ENCODE assay signal across 15 mouse cellular contexts in the genomic region with DNA sequence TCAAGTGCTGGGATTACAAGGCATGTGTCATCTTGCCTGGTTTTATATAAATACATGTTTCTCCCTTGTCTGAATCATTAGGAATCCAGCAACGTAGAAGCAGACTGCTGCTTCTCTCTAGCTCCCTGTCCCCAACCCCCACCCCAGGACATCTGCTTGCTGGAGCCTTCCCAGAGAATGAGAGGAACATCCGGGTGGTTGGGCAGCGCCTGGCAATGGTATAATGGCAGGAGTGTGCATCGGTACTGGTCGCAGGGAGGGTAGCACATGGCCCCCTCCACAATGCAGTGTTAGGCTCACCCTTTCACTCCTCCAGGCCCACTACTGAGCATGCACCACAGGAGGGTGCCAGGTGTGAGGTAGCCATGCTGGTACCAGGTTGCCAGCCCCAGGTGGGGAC.
DNase-seq lines count a peak whose midpoint lies in the region; ATAC-seq and TF ChIP-seq lines count a peak whose summit lies in the region.
"Had no signal": no experiment of that assay in that cellular context is flagged by ENCODE, and none has a peak within 500 bp of the region (broad histone marks: within the 10 kb centered on the region; RNA-seq: fewer than 3 reads in every experiment).

No protein-coding gene starts in this region.

- no peak for TF ChIP-seq EP300 in heart, adult 2 months (IDR thresholded peaks at IDR 0.05; ENCODE audit: insufficient read depth, low read depth, low read length)

- no peak for TF ChIP-seq CTCF in layer of hippocampus, adult 2 months (conservative IDR thresholded peaks at IDR 0.05)
- no peak for TF ChIP-seq CTCF in heart, adult 2 months (IDR thresholded peaks at IDR 0.05)

- peak; percentile 38 for DNase-seq in adrenal gland, postnatal 14 days
- DNase-seq in adrenal gland, adult 8-10 months: no peak
- DNase-seq in layer of hippocampus, adult 2 months (ENCODE audit: low spot score in 2 of 2): peak; percentile 56 to 61
- DNase-seq in right cerebral cortex, postnatal 14 days: peak; percentile 55
- no peak for DNase-seq in heart, adult 2 months
- no peak for DNase-seq in urinary bladder, adult 18-20 months (ENCODE audit: low spot score in 2 of 2)
- DNase-seq: B cell, adult 2 months; cerebellum, postnatal 36 days; kidney, postnatal 10 days; spleen, adult 18-20 months; thymus, postnatal 36 days had no signal

- intact Hi-C loops in heart, adult 2 months (cut with DNase I): no loop called here

- WGBS in heart, adult 2 months: 49% methylated on average over 5 of the region's 5 CpGs

- no peaks in the 10 kb centered on the region for H3K79me2 ChIP-seq in heart, adult 2 months (replicated peaks; ENCODE audit: control insufficient read depth, insufficient read depth, low read length)

- no peak overlapping the region for H3K9ac ChIP-seq in heart, adult 2 months (ENCODE audit: low read depth, low read length)

- no peak overlapping the region for H3K27ac ChIP-seq in layer of hippocampus, adult 2 months
- no peak overlapping the region for H3K27ac ChIP-seq in heart, adult 2 months
- H3K27ac ChIP-seq: macrophage had no signal

- H3K9me3 ChIP-seq in megakaryocyte, embryonic 14.5 days: peaks cover 15% of the 10 kb centered on the region

- H3K4me3 ChIP-seq in megakaryocyte, embryonic 14.5 days (replicated peaks): peak overlapping the region; percentile 69
- no peak overlapping the region for H3K4me3 ChIP-seq in layer of hippocampus, adult 2 months
- H3K4me3 ChIP-seq in heart, adult 2 months: no peak overlapping the region
- H3K4me3 ChIP-seq: erythroblast, embryonic 14.5 days had no signal

- no peaks in the 10 kb centered on the region for H3K36me3 ChIP-seq in megakaryocyte, embryonic 14.5 days (replicated peaks; ENCODE audit: low read length)
- H3K36me3 ChIP-seq in heart, adult 2 months (ENCODE audit: control insufficient read depth, insufficient read depth, low read length): no peaks in the 10 kb centered on the region

- TF ChIP-seq POLR2A in heart, adult 2 months (IDR thresholded peaks at IDR 0.05; ENCODE audit: insufficient read depth, low read depth, low read length): no peak

- H3K4me1 ChIP-seq in megakaryocyte, embryonic 14.5 days: no peaks in the 10 kb centered on the region
- no peaks in the 10 kb centered on the region for H3K4me1 ChIP-seq in heart, adult 2 months (ENCODE audit: control insufficient read depth, insufficient read depth, low read length)

- no peaks in the 10 kb centered on the region for H3K27me3 ChIP-seq in megakaryocyte, embryonic 14.5 days (replicated peaks)
- no peaks in the 10 kb centered on the region for H3K27me3 ChIP-seq in heart, adult 2 months (ENCODE audit: control insufficient read depth, insufficient read depth, low read length)

- ATAC-seq in megakaryocyte, adult 5-6 weeks (ENCODE audit: poor library complexity, severe bottlenecking): no peak

Comparison
In these comparisons a context has a peak if more than half of its experiments do, and no peak if none do; other contexts are left out.
1. DNase-seq: peak in adrenal gland, postnatal 14 days (single experiment), layer of hippocampus, adult 2 months (2 of 2) and right cerebral cortex, postnatal 14 days (single experiment); none in adrenal gland, adult 8-10 months (single experiment), heart, adult 2 months (0 of 2) and urinary bladder, adult 18-20 months (0 of 2).